Mouse (Mus musculus) cerebellum, adult 18-20 months (tissue): ENCODE data around the gene Pkd1l2.

Experiments used
- DNase-seq, 2 experiments: peaks; one replicate each; pipeline ENCODE4 v3.0.0; 2021

The Pkd1l2 gene

GRCm38 (mm10) chr8:117082399-117082872, at the start of gene Pkd1l2:
Gene Pkd1l2 (minus strand): TSS chr8:117082449.
- DNase-seq, result no peak

DNA sequence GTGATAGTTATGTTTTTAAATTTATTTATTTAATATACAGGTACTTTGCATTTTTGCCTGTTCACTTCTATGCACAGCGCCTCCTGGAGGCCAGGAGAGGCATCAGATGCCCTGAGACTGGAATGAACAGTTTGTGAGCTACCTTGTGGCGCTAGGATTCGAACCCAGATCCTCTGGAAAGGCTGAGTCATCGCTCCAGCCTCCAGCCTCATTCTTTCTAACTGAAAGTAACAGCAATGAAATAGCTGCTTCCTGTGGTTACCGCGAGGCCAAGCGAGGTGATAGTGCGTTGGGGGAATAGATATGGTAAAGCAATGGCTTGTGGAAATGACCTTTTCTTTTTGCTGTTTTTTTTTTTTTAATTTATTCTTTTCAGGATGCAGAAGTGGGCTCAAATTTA, 44.8 kb upstream of the Pkd1l2 start:
- no peak for DNase-seq

DNA sequence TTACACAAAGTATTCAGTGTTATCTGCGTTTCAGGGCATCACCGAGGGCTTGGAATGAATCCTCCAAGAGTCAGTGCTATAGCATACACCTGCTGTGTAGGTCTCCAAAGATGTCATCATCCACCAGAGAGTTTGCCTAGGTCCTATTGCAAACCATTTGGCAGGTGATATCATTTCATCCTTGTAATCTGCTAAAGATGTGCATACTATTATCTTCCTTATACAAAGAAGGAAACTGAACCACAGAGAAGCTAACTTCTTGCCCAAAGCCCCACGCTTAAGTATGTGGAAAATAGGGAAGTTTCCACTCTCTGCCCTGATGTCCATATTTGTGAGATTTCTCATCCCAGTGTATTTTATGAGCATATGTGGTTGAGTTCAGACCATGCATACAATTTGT, 44.2 kb upstream of the Pkd1l2 start:
- no peak for DNase-seq

DNA sequence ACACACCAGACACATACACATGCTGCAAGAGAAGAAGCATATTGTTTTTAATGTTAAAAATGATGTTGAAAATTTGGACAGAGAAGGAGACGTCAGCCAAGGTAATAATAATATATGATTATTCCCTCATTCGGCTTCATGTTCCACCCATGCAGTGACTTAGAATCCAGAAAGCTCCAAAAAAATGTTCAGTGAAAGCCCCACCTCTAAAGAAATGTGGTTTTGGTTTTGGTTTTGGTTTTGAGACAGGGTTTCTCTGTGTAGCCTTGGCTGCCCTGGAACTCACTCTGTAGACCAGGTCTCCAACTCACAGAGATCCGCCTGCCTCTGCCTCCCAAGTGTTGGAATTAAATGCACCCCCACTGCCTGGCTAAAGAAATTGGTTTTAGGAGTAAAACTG, 43.6 kb upstream of the Pkd1l2 start:
- no peak for DNase-seq

DNA sequence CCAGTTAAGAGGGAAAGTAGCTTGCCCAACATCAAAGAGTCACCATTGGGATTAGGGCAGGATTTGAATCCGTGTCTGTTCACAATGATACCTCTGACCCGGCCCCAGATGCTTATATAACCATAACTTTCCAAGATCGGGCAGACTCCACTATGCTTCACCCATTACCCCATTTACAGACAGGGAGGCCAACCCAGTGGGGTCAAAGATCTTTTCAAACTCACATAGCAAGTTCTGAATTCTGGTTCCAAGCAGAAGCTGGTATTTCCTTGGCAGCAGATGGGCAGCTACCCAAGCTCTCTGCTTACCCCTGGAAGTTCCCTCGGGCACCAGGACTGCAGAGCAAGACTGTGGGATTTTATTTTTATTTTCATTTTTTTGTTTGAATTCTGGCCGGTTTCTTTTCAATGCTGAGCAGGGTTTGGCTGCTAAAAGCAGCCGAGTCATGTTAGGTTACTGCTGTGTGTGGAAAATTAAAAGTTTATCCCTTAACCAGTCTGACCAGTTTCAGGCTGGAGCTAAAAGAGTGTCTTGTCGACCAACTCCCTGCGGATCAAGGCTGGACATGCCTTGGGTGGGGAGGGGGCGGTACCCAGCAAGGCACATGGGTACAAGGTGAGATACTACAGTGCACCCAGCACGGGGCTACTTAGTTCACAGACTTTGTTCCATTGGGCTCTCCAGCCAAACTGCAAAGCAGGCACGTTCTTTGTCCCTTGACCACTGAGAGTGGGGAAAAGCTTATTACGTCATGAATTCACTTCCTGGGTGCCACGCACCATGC, 41.8 kb upstream of the Pkd1l2 start:
- no peak for DNase-seq

GRCm38 (mm10) chr8:117121277-117121676, 39.0 kb upstream of the Pkd1l2 start:
- no peak for DNase-seq

DNA sequence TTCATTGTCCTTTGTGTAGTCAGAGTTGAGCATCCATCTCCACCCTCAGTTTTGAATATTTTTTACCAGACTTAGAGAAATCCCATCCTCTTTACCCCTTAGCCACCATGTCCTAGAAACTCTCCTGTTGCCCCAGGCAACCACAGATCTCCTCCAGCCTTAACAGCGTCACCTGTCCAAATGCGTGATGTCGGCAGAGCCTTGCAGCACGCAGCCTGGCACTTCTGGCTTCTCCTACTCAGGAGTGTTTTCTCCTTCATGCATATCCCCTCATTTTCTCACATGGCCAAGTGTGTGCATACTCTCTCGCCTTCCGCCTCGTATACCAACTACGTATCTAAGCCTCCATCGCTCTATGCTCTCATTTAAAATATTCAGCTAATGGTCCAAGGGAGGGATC, 36.2 kb upstream of the Pkd1l2 start:
- DNase-seq, result no peak

- DNase-seq, result no peak
Observed at GRCm38 (mm10) chr8:117116534-117116933, 34.3 kb upstream of the Pkd1l2 start.

DNA sequence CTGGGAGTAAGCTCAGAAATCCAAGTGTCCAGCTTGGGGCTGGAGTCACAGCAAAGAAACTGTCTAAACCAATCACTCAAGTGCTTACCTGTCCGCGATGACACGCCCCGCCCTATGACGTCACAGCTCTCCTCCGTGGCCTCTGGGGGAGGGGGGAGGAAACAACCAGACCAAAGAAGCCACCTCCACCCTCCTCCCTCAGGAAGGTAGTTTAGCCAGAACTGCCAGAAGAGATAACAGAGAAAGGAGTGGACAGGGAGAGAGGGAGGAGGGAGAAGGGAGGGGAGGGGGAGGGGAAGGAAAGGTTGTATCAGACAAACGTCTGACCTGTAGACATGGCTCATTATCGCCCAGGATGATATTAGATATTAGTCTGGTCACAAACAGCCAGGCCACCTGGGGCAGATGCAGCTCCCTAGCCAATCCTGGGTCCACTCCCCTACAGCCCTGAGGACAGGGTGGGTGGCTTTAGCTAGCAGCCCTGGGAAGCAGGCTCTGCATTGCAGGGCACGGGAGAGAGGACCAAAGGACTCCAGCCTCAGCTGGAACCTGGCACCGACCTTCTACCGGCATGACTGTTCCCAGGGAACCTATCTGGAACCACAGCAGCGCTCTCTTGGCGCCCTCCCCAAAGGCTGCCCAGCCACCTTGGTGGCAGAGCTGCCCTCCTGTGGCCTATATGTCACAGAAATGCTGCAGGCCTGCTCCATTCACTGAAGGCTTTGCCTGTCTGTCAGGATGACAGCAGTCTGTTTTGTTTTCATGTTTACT, 33.6 kb upstream of the Pkd1l2 start:
- DNase-seq, result peak; percentile 43 to 50

DNA sequence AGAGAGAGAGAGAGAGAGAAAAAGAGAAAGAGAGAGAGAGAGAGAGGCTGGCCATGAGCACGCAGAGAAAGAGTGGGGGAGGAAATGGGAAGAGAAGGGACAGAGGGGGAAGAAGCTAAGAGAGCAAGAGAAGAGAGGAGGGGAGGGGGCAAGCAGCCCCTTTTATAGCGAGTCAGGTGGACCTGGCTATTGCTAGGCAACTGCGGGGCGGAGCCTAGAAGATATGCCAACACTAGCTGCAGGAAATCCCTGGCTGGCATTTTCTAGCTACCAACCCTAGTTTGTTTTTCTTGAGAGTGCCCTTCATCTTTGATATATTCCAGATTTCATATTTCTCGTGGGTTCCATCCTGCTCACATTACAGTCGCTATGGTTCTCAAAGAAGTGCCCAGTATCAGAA, 32.8 kb upstream of the Pkd1l2 start:
- DNase-seq, result no peak

DNA sequence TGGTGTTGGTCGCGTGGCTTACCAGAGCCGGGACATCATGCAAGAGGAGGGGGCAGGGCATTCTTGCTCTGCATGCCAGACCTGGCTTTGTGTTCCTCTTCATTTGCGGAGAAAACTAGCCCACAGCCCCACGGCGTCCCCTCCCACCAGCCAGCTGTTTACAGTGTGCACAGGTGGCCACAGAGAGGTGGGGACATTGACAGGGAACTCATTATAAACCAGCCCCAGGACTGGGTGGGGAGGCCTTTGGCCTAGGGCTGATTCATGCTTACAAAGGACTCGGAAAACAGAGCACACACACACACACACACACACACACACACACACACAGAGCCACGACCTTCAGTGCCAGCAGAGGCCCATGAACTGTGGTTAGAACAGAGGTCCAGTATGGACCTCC, 30.0 kb upstream of the Pkd1l2 start:
- no peak for DNase-seq

- no peak for DNase-seq
Observed at GRCm38 (mm10) chr8:117111641-117112040, 29.4 kb upstream of the Pkd1l2 start.

- DNase-seq, result peak; percentile 22 to 30
Observed at GRCm38 (mm10) chr8:117109801-117110390, 27.6 kb upstream of the Pkd1l2 start.

DNA sequence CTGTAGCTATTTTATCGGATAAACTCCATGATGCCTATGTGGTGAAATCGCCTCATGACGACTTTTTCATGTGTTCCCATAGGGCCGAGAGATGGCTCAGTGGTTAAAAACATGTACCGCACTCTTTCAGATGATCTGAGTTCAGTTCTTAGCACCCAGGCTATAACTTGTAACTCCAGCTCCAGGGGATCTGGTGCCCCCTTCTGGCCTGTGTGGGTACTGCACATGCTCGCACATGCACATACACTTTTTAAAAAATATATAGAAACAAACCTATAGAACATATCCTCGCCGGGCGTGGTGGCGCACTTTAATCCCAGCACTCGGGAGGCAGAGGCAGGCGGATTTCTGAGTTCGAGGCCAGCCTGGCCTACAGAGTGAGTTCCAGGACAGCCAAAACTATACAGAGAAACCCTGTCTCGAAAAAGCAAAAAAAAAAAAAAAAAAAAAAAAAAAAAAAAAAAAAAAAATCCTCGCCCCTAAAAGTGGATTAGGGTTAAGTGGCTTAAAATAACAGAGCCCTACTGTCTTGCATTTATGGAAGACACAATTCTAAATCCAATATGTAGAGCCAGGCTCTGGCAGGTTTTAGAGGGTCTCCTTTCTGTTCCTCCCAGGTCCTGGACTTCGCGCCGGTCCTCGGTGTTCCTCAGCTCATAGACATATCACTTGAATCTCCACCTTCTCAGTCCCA, 26.9 kb upstream of the Pkd1l2 start:
- peak in 1 of 2 experiments; percentile 10 for DNase-seq

GRCm38 (mm10) chr8:117107533-117107932, 25.3 kb upstream of the Pkd1l2 start:
- peak; percentile 63 to 73 for DNase-seq

DNA sequence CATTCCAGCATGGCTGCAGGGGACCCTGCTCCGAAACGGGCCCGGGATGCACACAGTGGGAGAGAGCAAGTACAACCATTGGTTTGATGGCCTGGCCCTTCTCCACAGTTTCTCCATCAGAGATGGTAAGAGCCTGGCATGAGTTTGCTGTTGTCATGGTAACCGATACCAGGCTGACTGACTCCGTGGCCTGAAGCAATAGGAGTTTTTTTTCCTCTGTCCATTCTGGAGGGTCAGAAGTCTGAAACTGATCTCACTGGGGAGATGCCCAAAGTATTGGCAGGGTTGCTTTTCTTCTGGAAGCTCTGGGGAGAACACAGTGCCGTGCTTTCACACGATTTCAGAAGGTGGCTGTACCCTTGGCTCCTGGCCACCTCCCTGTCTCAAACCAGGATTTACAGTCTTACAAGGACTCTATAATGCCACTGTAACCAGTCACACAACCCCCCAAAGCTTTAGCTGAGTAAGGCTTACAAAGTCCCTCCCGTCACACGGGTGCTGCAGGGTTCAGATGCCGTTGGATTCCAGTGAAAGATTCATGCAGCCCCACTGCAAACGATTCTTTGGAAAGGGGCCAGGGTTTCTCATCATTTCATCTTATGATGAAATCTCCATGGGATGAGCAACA, 15.4 kb upstream of the Pkd1l2 start:
- no peak for DNase-seq

- no peak for DNase-seq
Observed at GRCm38 (mm10) chr8:117097051-117097563, 14.9 kb upstream of the Pkd1l2 start.

DNA sequence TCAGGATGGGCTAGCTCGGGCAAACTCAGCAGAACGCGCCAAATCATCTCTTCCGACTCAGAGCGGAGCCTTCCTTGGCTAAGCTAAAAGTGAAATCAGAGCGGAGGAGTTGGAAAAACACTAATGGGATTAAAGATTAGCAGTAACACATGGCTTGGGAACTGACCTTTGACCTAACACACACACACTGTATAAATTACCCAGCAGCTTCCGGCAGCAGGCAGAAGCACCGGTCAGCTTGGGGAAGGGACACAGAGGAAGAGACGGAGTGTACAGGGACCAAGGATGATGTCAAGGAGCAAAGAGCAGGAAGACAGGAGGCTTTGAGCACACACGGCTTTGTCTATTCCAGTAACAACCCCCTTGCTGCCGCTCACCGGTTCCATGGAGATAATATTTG, 13.4 kb upstream of the Pkd1l2 start, which contains the start of gene Bco1:
TSS of gene Bco1 (plus strand) at position 208 of the 400 bp plus-strand sequence.
- DNase-seq, result no peak

DNA sequence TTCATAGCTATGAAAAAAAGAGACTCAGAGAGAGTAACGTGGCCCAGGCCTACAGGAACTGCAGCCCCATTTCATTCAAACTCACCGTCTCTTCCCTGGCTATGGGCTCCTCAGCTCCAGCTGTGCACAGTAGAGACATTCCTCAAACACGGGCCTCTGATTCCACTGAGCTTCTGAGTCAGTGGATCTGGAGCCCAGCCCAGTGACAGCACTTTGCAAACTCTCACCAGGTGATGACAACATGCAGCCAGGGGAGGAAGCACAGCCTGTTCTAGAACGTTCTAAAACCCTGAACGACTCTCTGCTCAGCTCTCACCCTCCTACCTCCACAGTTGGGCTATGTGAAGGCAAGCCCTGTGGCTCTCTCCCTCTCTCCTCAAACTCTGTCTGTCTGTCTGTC, 11.8 kb upstream of the Pkd1l2 start:
- no peak for DNase-seq

DNA sequence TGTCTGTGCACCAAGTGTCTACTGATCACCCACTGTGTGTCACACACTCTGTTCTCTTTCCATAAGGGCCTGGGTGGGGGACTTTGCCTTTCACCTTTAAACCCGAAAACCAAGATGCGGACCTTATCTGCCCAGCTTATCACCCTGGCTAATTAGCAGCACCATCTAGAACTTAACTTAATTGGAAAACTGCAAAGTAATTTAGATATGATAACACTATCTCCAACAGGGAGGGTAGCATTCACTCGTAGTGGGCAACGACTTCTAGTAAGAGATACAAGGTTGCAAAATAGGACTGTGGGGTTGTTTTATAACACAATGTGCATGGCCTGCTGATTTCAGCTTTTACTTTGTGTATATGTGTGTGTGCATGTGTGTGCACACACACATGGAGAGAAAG, 7.6 kb upstream of the Pkd1l2 start:
- DNase-seq, result no peak

DNA sequence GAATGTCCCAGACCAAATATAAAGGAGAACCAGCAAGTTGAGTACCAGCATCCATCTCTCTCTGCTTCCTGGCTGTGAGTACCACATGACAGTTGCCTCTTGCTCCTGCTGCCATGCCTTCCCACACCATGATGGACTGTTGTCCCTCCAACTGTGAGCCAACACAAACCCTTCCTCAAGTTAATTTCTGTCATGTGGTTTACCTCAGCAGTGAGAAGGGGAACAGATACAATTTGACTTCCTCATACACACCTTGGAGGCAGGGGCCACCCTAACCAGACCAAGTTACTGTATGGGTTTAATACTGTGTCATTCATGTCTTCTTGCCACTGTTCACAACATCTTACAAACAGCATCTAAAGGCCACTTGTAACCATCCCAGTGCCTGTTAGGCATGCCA, 4.8 kb upstream of the Pkd1l2 start:
- no peak for DNase-seq

DNA sequence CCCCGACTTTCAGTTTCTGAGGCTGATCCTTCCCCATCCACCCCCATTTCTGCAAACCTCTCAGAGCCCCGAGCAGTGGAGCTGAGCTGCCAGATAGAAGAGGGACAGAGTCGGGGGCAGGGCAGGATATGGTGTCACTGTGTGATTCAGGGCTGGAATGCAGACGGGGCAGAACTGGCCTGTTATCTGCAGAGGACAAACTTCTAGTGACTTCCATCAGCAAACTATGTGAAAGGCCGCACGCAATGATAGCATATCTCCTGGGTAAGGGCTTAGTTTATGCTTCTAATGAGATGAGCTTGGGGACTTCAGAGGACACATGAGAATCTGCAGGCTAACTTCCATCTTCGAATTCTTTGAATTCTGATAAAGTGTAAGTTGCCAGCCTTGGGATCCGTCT, 3.3 kb upstream of the Pkd1l2 start:
- DNase-seq, result no peak
